Mouse (Mus musculus): Measurements from ENCODE around the gene Cga. TPM values are rescaled to one million over a fixed set of nuclear protein-coding genes. Genes with fewer than 3 reads are reported as not detected.

Gene Cga
- polyA plus RNA-seq, 1 experiment from 2014 or later: 2.1 TPM

DNA sequence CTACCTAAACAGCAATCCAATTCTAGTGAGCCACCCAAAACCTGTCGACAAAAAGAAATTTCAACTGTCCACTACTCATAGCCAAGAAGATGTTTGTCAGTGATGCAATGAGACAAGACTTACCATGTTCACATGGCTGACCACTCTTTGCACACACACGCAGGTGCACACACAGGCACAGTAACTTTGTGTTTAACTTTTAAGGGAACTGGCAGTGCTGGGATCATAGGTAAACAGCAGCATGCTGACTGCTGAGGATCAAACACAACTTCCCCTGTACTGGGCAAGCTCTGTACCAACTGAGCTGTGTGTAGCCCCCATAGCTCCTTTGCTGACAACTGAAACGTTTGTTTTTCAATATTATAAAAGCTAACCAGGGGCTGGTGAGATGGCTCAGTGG, 32.1 kb upstream of the Cga start:
- 90% methylated on average over 3 of the region's 3 CpGs for WGBS
- ATAC-seq (replicated peaks; ENCODE audit: insufficient number of reproducible peaks, low FRiP score, low TSS enrichment, low read depth) (no peak), DNase-seq (ENCODE audit: low spot score) (no peak)
- Histone ChIP-seq H3K27me3 (ENCODE audit: control insufficient read depth, insufficient read depth, low read length) (no peaks in the 10 kb centered on the region), H3K4me2 (ENCODE audit: low read depth, low read length) (no peak overlapping the region), H3K4me3 (ENCODE audit: low read depth, low read length) (no peak overlapping the region), H3K9me3 (replicated peaks; ENCODE audit: control insufficient read depth, low read length) (no peaks in the 10 kb centered on the region), H3K4me1 (ENCODE audit: control insufficient read depth, insufficient read depth, low read length) (no peaks in the 10 kb centered on the region), H3K9ac (replicated peaks; ENCODE audit: low read length) (no peak overlapping the region), H3K27ac (replicated peaks; ENCODE audit: low read depth, low read length) (no peak overlapping the region), H3K36me3 (replicated peaks; ENCODE audit: control insufficient read depth, insufficient read depth, low read depth, low read length) (no peaks in the 10 kb centered on the region)

DNA sequence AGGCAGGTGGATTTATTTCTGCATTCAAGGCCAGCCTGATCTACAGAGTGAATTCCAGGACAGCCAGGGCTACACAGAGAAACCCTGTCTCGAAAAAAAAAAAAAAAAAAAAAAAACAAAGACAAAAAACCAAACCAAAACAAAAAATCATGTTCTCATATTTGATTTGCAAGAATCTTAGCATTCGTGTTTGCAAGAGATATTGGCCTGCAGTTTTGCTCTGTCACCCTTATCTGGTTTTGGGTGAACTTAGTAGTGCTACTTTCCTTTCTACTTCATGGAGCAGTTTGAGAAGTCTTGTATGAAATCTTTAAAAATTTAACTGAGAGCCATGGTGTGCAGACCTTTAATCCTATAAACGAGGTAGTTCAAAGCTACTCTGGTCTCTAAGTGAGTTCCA, 23.8 kb upstream of the Cga start:
- Histone ChIP-seq H3K9me3 (replicated peaks; ENCODE audit: control insufficient read depth, low read length) (no peaks in the 10 kb centered on the region), H3K4me3 (ENCODE audit: low read depth, low read length) (no peak overlapping the region), H3K9ac (replicated peaks; ENCODE audit: low read length) (no peak overlapping the region), H3K27me3 (ENCODE audit: control insufficient read depth, insufficient read depth, low read length) (no peaks in the 10 kb centered on the region), H3K36me3 (replicated peaks; ENCODE audit: control insufficient read depth, insufficient read depth, low read depth, low read length) (no peaks in the 10 kb centered on the region), H3K27ac (replicated peaks; ENCODE audit: low read depth, low read length) (no peak overlapping the region), H3K4me1 (ENCODE audit: control insufficient read depth, insufficient read depth, low read length) (no peaks in the 10 kb centered on the region), H3K4me2 (ENCODE audit: low read depth, low read length) (no peak overlapping the region)
- WGBS: 93% methylated on average over 3 of the region's 3 CpGs
- no peak for ATAC-seq (replicated peaks; ENCODE audit: insufficient number of reproducible peaks, low FRiP score, low TSS enrichment, low read depth)
- no peak for DNase-seq (ENCODE audit: low spot score)

DNA sequence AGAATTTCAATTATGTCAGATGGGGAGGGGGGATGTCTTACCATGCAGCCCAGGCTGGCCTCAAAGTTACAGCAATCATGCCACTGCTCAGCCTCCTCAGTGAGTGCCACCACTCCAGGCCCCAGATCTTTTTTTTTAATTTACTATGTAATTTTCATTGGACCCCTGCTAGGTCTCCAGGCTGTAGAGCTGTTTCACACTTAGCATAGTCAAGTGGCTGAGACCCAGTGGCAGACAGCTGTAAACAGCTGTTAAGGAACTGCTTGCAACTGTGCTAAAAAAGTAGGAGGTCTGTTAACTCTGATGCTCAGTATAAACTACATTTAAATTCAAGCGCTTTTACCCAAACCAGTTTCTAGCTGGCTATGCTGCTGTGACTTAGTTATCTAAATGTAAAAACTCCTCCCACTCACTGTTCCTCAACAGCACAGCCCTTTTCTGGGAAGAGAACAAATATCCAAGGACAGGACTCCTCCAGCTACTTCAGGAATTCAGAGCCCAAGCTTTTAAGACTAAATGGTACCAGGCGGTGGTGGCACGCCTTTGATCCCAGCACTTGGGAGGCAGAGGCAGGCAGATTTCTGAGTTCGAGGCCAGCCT, 20.6 kb upstream of the Cga start:
- H3K4me3 ChIP-seq (ENCODE audit: low read depth, low read length): no peak overlapping the region
- WGBS: 99% methylated on average over 4 of the region's 4 CpGs
- no peaks in the 10 kb centered on the region for H3K36me3 ChIP-seq (replicated peaks; ENCODE audit: control insufficient read depth, insufficient read depth, low read depth, low read length)
- H3K4me1 ChIP-seq (ENCODE audit: control insufficient read depth, insufficient read depth, low read length): no peaks in the 10 kb centered on the region
- DNase-seq (ENCODE audit: low spot score): no peak
- H3K27me3 ChIP-seq (ENCODE audit: control insufficient read depth, insufficient read depth, low read length): no peaks in the 10 kb centered on the region
- no peak overlapping the region for H3K9ac ChIP-seq (replicated peaks; ENCODE audit: low read length)
- no peak overlapping the region for H3K27ac ChIP-seq (replicated peaks; ENCODE audit: low read depth, low read length)
- no peak for ATAC-seq (replicated peaks; ENCODE audit: insufficient number of reproducible peaks, low FRiP score, low TSS enrichment, low read depth)
- H3K9me3 ChIP-seq (replicated peaks; ENCODE audit: control insufficient read depth, low read length): no peaks in the 10 kb centered on the region
- H3K4me2 ChIP-seq (ENCODE audit: low read depth, low read length): no peak overlapping the region

DNA sequence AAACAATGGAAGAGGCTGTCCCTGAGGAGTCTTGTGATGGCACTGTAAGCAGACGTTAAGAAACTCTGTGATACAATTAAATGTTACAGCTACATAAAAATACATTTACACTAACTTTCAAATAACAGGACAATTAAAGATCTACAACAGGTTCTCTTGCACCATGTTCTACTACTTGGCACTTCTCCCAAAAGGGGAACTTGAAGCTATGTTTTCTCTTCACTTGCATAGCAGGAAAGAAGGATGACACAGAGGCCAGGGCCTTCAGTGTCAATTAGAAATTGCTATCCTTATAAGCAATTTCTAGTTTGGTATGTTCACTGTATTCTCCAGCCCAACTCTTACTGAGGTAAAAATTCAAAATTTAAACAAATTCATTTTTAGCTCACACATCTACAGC, 19.3 kb upstream of the Cga start:
- Histone ChIP-seq H3K4me3 (ENCODE audit: low read depth, low read length) (no peak overlapping the region), H3K9ac (replicated peaks; ENCODE audit: low read length) (no peak overlapping the region), H3K4me2 (ENCODE audit: low read depth, low read length) (no peak overlapping the region), H3K36me3 (replicated peaks; ENCODE audit: control insufficient read depth, insufficient read depth, low read depth, low read length) (no peaks in the 10 kb centered on the region), H3K27ac (replicated peaks; ENCODE audit: low read depth, low read length) (no peak overlapping the region), H3K9me3 (replicated peaks; ENCODE audit: control insufficient read depth, low read length) (no peaks in the 10 kb centered on the region), H3K4me1 (ENCODE audit: control insufficient read depth, insufficient read depth, low read length) (no peaks in the 10 kb centered on the region), H3K27me3 (ENCODE audit: control insufficient read depth, insufficient read depth, low read length) (no peaks in the 10 kb centered on the region)
- no peak for DNase-seq (ENCODE audit: low spot score)
- ATAC-seq (replicated peaks; ENCODE audit: insufficient number of reproducible peaks, low FRiP score, low TSS enrichment, low read depth): no peak
- 89% methylated on average over 1 of the region's 1 CpGs for WGBS

DNA sequence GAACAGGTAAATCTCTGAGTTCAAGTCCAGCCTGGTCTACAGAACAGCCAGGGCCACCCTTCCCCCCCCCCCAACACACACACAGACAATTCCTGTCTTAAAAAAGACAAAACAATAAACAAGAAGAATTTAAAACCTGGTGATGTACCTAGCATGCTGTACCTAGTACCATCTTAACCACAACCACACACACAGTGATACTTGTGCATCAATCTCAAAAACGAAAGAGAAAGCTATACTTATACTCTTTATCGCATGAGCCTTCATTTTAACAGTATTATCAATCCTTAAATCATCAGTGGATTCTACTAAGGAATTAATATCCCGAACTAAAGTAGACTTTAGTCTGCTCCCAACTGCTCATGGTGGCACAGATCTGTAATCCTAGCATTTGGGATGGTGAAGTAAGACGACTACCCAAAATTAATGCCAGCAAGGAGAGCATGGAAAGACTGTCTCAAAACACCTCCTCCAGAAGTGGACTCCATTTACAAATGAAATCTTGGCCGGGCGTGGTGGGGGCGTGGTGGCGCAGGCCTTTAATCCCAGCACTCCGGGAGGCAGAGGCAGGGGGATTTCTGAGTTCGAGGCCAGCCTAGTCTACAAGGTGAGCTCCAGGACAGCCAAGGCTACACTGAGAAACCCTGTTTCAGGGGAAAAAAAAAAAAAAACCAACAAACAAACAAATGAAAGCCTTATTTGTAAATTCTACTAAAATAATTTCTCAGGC, 12.5 kb upstream of the Cga start:
- Histone ChIP-seq H3K9me3 (replicated peaks; ENCODE audit: control insufficient read depth, low read length) (no peaks in the 10 kb centered on the region), H3K4me1 (ENCODE audit: control insufficient read depth, insufficient read depth, low read length) (no peaks in the 10 kb centered on the region), H3K36me3 (replicated peaks; ENCODE audit: control insufficient read depth, insufficient read depth, low read depth, low read length) (no peaks in the 10 kb centered on the region), H3K4me2 (ENCODE audit: low read depth, low read length) (no peak overlapping the region), H3K27ac (replicated peaks; ENCODE audit: low read depth, low read length) (no peak overlapping the region), H3K9ac (replicated peaks; ENCODE audit: low read length) (no peak overlapping the region), H3K4me3 (ENCODE audit: low read depth, low read length) (peak overlapping the region; percentile 98), H3K27me3 (ENCODE audit: control insufficient read depth, insufficient read depth, low read length) (no peaks in the 10 kb centered on the region)
- 88% methylated on average over 10 of the region's 10 CpGs for WGBS
- ATAC-seq (replicated peaks; ENCODE audit: insufficient number of reproducible peaks, low FRiP score, low TSS enrichment, low read depth) (no peak), DNase-seq (ENCODE audit: low spot score) (no peak)

DNA sequence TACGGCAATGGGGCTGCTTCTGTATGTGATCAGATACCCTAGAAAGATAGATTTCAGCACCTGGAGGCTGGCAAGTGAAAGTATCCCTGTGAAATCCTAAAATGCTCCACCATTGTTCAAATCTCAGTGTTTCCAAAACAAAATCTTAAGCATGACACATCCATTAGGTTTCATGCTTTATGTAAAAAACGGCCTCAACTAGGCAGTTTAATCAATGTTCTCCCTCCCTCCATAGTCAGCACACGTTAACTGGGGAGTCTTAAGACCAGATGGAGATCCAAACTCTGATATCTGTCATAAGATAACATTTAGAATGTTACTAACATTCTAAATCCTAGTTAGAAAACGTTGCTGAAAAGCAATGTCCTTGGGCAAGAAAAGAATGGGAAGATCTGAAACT, 11.7 kb upstream of the Cga start:
- Histone ChIP-seq H3K27me3 (ENCODE audit: control insufficient read depth, insufficient read depth, low read length) (no peaks in the 10 kb centered on the region), H3K9ac (replicated peaks; ENCODE audit: low read length) (peak overlapping the region; percentile 99), H3K36me3 (replicated peaks; ENCODE audit: control insufficient read depth, insufficient read depth, low read depth, low read length) (no peaks in the 10 kb centered on the region), H3K4me2 (ENCODE audit: low read depth, low read length) (peak overlapping the region; percentile 64), H3K4me3 (ENCODE audit: low read depth, low read length) (peak overlapping the region; percentile 98), H3K27ac (replicated peaks; ENCODE audit: low read depth, low read length) (no peak overlapping the region), H3K9me3 (replicated peaks; ENCODE audit: control insufficient read depth, low read length) (no peaks in the 10 kb centered on the region), H3K4me1 (ENCODE audit: control insufficient read depth, insufficient read depth, low read length) (no peaks in the 10 kb centered on the region)
- ATAC-seq (replicated peaks; ENCODE audit: insufficient number of reproducible peaks, low FRiP score, low TSS enrichment, low read depth) (no peak), DNase-seq (ENCODE audit: low spot score) (no peak)
- WGBS: 18% methylated on average over 4 of the region's 4 CpGs

DNA sequence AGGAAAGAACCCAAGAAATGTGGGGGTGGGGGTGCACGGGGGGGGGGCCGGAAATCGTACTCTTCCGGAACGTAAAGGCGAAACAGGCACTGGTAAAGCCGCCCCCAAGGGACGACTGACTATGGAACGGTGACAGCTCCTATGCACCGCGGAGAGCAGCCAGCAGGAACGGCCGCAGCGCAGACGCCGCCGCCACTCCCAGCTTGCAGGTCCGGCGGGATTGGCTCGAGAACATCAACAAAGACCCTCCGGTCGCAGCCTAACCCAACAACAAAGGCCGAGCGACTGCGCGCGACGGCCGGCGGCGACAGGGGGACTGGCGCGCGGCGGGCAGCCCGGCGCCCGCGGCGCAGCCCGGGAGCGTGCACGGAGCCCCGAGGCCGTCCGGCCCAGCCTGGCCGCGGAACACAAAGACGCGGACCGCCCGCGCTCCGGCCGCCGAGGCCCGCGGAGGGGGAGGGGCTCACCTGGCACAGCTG, 11.2 kb upstream of the Cga start:
- DNase-seq (ENCODE audit: low spot score): peak; percentile 68
- Histone ChIP-seq H3K9me3 (replicated peaks; ENCODE audit: control insufficient read depth, low read length) (no peaks in the 10 kb centered on the region), H3K27ac (replicated peaks; ENCODE audit: low read depth, low read length) (peak overlapping the region; percentile 98), H3K36me3 (replicated peaks; ENCODE audit: control insufficient read depth, insufficient read depth, low read depth, low read length) (no peaks in the 10 kb centered on the region), H3K4me3 (ENCODE audit: low read depth, low read length) (peak overlapping the region; percentile 98), H3K4me2 (ENCODE audit: low read depth, low read length) (peak overlapping the region; percentile 64), H3K27me3 (ENCODE audit: control insufficient read depth, insufficient read depth, low read length) (no peaks in the 10 kb centered on the region), H3K9ac (replicated peaks; ENCODE audit: low read length) (peak overlapping the region; percentile 99), H3K4me1 (ENCODE audit: control insufficient read depth, insufficient read depth, low read length) (no peaks in the 10 kb centered on the region)
- WGBS: 0% methylated on average over 46 of the region's 58 CpGs
- peak; percentile 46 for ATAC-seq (replicated peaks; ENCODE audit: insufficient number of reproducible peaks, low FRiP score, low TSS enrichment, low read depth)

DNA sequence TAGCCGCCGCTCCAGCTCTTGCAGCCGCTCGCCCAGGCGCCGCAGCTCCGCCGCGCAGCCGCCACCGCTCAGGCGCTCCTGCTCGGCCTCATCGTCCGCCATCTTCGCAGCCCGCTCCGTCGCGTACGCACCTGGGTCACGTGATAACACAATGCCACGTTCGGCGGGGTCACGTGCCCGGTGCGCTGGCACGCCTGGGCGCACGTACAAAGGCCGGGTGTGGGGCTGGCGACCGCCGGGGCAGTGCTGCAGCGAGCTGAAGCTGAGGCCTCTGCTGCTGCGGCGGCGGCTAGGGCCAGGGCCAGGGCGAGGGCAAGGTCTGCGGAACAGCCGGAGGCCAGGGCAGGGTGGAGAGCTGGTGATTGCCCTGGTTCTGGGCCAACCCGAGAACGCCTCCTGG, 10.8 kb upstream of the Cga start, which contains the start of gene Zfp292:
Gene Zfp292, minus strand, starts transcription at position 143 of the 400 bp plus-strand sequence.
- Histone ChIP-seq H3K27me3 (ENCODE audit: control insufficient read depth, insufficient read depth, low read length) (no peaks in the 10 kb centered on the region), H3K9ac (replicated peaks; ENCODE audit: low read length) (peak within 1 kb of the TSS; percentile 99), H3K36me3 (replicated peaks; ENCODE audit: control insufficient read depth, insufficient read depth, low read depth, low read length) (no peaks in the 10 kb centered on the region), H3K4me1 (ENCODE audit: control insufficient read depth, insufficient read depth, low read length) (no peaks in the 10 kb centered on the region), H3K4me2 (ENCODE audit: low read depth, low read length) (peak within 1 kb of the TSS; percentile 64), H3K27ac (replicated peaks; ENCODE audit: low read depth, low read length) (peak within 1 kb of the TSS; percentile 98), H3K9me3 (replicated peaks; ENCODE audit: control insufficient read depth, low read length) (no peaks in the 10 kb centered on the region), H3K4me3 (ENCODE audit: low read depth, low read length) (peak within 1 kb of the TSS; percentile 98)
- ATAC-seq (replicated peaks; ENCODE audit: insufficient number of reproducible peaks, low FRiP score, low TSS enrichment, low read depth): peak; percentile 96
- DNase-seq (ENCODE audit: low spot score): peak; percentile 96
- WGBS: under 1% methylated on average over 44 of the region's 44 CpGs
